Mouse (Mus musculus): ENCODE measurements around the gene Dst. TPM values are rescaled to one million over a fixed set of nuclear protein-coding genes. Genes with fewer than 3 reads are reported as not detected.

The Dst gene
- total RNA-seq, 2 experiments from 2014 or later, result 0.31 to 0.49 TPM

- ATAC-seq (replicated peaks; ENCODE audit: poor library complexity, severe bottlenecking), result no peak
Measured at GRCm38 (mm10) chr1:34156058-34156457, 248.0 kb downstream of the Dst start.

GRCm38 (mm10) chr1:34157702-34158101 lies 249.7 kb downstream of the Dst start:
- no peak for ATAC-seq (replicated peaks; ENCODE audit: poor library complexity, severe bottlenecking)

GRCm38 (mm10) chr1:34158822-34159221 lies 250.8 kb downstream of the Dst start:
- no peak for ATAC-seq (replicated peaks; ENCODE audit: poor library complexity, severe bottlenecking)

- no peak for ATAC-seq (replicated peaks; ENCODE audit: poor library complexity, severe bottlenecking)
Measured at GRCm38 (mm10) chr1:34159898-34160297, 251.9 kb downstream of the Dst start.

- peak; percentile 79 for ATAC-seq (replicated peaks; ENCODE audit: poor library complexity, severe bottlenecking)
Measured at GRCm38 (mm10) chr1:34164616-34165295, 256.7 kb downstream of the Dst start.

GRCm38 (mm10) chr1:34165926-34166325 lies 257.9 kb downstream of the Dst start:
- ATAC-seq (replicated peaks; ENCODE audit: poor library complexity, severe bottlenecking), result no peak

GRCm38 (mm10) chr1:34167151-34168057 lies 259.4 kb downstream of the Dst start:
- ATAC-seq (replicated peaks; ENCODE audit: poor library complexity, severe bottlenecking), result no peak

GRCm38 (mm10) chr1:34169086-34169485 lies 261.1 kb downstream of the Dst start:
- no peak for ATAC-seq (replicated peaks; ENCODE audit: poor library complexity, severe bottlenecking)

- no peak for ATAC-seq (replicated peaks; ENCODE audit: poor library complexity, severe bottlenecking)
Measured at GRCm38 (mm10) chr1:34174517-34174916, 266.5 kb downstream of the Dst start.

- ATAC-seq (replicated peaks; ENCODE audit: poor library complexity, severe bottlenecking), result no peak
Measured at GRCm38 (mm10) chr1:34174961-34175360, 266.9 kb downstream of the Dst start.

GRCm38 (mm10) chr1:34178022-34178727 lies 270.1 kb downstream of the Dst start:
- ATAC-seq (replicated peaks; ENCODE audit: poor library complexity, severe bottlenecking), result no peak

GRCm38 (mm10) chr1:34179756-34180155 lies 271.7 kb downstream of the Dst start:
- no peak for ATAC-seq (replicated peaks; ENCODE audit: poor library complexity, severe bottlenecking)

- ATAC-seq (replicated peaks; ENCODE audit: poor library complexity, severe bottlenecking), result no peak
Measured at GRCm38 (mm10) chr1:34182406-34183249, 274.6 kb downstream of the Dst start.

GRCm38 (mm10) chr1:34183250-34183926 lies 275.4 kb downstream of the Dst start:
- ATAC-seq (replicated peaks; ENCODE audit: poor library complexity, severe bottlenecking), result no peak

- no peak for ATAC-seq (replicated peaks; ENCODE audit: poor library complexity, severe bottlenecking)
Measured at GRCm38 (mm10) chr1:34184266-34184665, 276.2 kb downstream of the Dst start.

GRCm38 (mm10) chr1:34186033-34186432 lies 278.0 kb downstream of the Dst start:
- no peak for ATAC-seq (replicated peaks; ENCODE audit: poor library complexity, severe bottlenecking)

GRCm38 (mm10) chr1:34187501-34187900 lies 279.5 kb downstream of the Dst start:
- no peak for ATAC-seq (replicated peaks; ENCODE audit: poor library complexity, severe bottlenecking)

- no peak for ATAC-seq (replicated peaks; ENCODE audit: poor library complexity, severe bottlenecking)
Measured at GRCm38 (mm10) chr1:34188721-34189236, 280.8 kb downstream of the Dst start.

- ATAC-seq (replicated peaks; ENCODE audit: poor library complexity, severe bottlenecking), result no peak
Measured at GRCm38 (mm10) chr1:34189318-34189717, 281.3 kb downstream of the Dst start.

Measured in granulocyte monocyte progenitor cell, adult 5-6 weeks (primary cell).